Mouse (Mus musculus) midbrain, embryonic 14.5 days (tissue): ENCODE measurements around the gene Dach1. TPM values are rescaled to one million over a fixed set of nuclear protein-coding genes. Genes with fewer than 3 reads are reported as not detected.

Experiments used
- ATAC-seq: fragments of 200-750 bp; cut with Nextera tagmentation; 2 replicates; pipeline ENCODE4 v1.8.0; 2017; ENCODE audit warnings: moderate number of reproducible peaks, moderate library complexity; ENCODE audit not compliant: low FRiP score, low TSS enrichment
- DNase-seq: peaks from one replicate; pipeline ENCODE4 v3.0.0-alpha.2; 2015
- H3K27ac ChIP-seq: fragments of 300-500 bp; sonication (generic); replicated peaks from 2 replicates; pipeline ENCODE4 v1.5.1; 2014; ENCODE audit warnings: mild to moderate bottlenecking, low read depth, low read length, moderate library complexity
- H3K27me3 ChIP-seq: fragments of 300-500 bp; sonication (generic); 2 replicates; pipeline ENCODE4 v1.6.1; 2014; ENCODE audit warnings: low read length, control low read depth, mixed read lengths; ENCODE audit not compliant: control insufficient read depth, insufficient read depth
- H3K36me3 ChIP-seq: fragments of 300-500 bp; sonication (generic); 2 replicates; pipeline ENCODE4 v1.6.1; 2014; ENCODE audit warnings: low read length, control low read depth; ENCODE audit not compliant: control insufficient read depth, insufficient read depth
- H3K4me1 ChIP-seq: fragments of 300-500 bp; sonication (generic); 2 replicates; pipeline ENCODE4 v1.6.1; 2014; ENCODE audit warnings: mild to moderate bottlenecking, antibody characterized with exemption, low read length, control low read depth; ENCODE audit not compliant: control insufficient read depth, insufficient read depth
- H3K4me2 ChIP-seq: fragments of 300-500 bp; sonication (generic); 2 replicates; pipeline ENCODE4 v1.6.1; 2014; ENCODE audit warnings: mild to moderate bottlenecking, low read length, moderate library complexity
- H3K4me3 ChIP-seq: fragments of 300-500 bp; sonication (generic); replicated peaks from 2 replicates; pipeline ENCODE4 v1.5.1; 2014; ENCODE audit warnings: low read depth, low read length
- H3K9ac ChIP-seq: fragments of 300-500 bp; sonication (generic); replicated peaks from 2 replicates; pipeline ENCODE4 v1.6.1; 2014; ENCODE audit warnings: mild to moderate bottlenecking, low read length, moderate library complexity
- H3K9me3 ChIP-seq: fragments of 300-500 bp; sonication (generic); 2 replicates; pipeline ENCODE4 v1.6.1; 2016; ENCODE audit warnings: low read length, control low read depth, mixed read lengths; ENCODE audit not compliant: control insufficient read depth
- WGBS: fragments of 180-500 bp; shearing (Covaris S2); extraction: QIAGEN DNeasy Blood & Tissue Kit; methylation state at CpG from one replicate; pipeline ENCODE4 v1.1.7; 2014; 5-methylcytosine and 5-hydroxymethylcytosine counted together
- polyA plus RNA-seq: library from polyadenylated mRNA; unstranded; fragments of >200 nt; fragmentation: Nextera tagmentation; extraction: Ambion mirVana; gene quantifications from 2 replicates; pipeline ENCODE4 v1.2.1, GENCODE M21; 2014

The Dach1 gene
- polyA plus RNA-seq, 1 experiment from 2014 or later = 20.0 TPM

DNA sequence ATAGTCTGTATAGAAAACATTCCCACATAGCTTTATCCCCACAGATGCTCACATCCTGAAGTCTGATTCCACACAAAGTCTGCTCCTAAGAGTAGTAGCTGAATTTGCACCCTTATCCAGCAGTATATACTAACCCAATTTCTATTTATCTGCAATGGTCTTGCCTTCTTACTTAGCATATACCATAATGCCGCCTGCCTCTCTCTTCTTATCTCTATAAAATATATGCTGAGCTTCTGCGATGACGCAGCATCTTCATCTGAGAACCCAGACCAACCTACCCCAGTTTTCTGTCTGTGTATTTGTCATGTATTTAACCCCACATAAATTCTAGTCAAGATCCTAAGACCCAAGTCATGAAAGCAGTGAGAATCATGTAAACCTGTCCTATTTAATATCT is 272.9 kb downstream of the Dach1 start:
- over 99% methylated on average over 3 of the region's 3 CpGs for WGBS

DNA sequence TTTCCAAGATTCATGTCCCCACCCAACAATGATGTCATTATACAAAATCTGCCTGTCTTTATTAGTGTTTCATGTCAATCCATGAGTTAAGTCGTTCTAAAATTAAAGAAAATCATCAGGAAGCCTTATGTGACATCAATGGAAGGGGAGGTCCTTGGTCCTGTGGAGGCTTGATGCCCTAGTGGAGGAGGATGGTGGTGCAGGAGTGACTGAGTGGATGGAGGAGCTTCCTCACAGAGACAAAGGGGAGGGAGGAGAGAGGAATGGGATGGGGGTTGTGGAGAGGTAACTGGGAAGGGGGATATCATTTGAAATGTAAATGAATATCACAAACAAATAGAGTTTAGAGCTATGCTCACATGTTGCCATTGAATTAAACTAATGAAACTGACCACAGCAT is 287.6 kb downstream of the Dach1 start:
- no peak for ATAC-seq
- no peak overlapping the region for H3K27ac ChIP-seq
- WGBS = 51% methylated on average over 1 of the region's 1 CpGs
- DNase-seq = no peak
- no peak overlapping the region for H3K4me2 ChIP-seq
- H3K9me3 ChIP-seq = no peaks in the 10 kb centered on the region
- H3K4me1 ChIP-seq = no peaks in the 10 kb centered on the region
- H3K27me3 ChIP-seq = no peaks in the 10 kb centered on the region
- no peak overlapping the region for H3K4me3 ChIP-seq
- no peak overlapping the region for H3K9ac ChIP-seq
- H3K36me3 ChIP-seq = no peaks in the 10 kb centered on the region

More for the DNA sequence above, 272.9 kb downstream of the Dach1 start:
- no peak overlapping the region for H3K27ac ChIP-seq
- no peaks in the 10 kb centered on the region for H3K36me3 ChIP-seq
- no peak overlapping the region for H3K9ac ChIP-seq
- H3K9me3 ChIP-seq = no peaks in the 10 kb centered on the region
- H3K4me2 ChIP-seq = no peak overlapping the region
- H3K27me3 ChIP-seq = no peaks in the 10 kb centered on the region
- DNase-seq (no peak), ATAC-seq (no peak)
- H3K4me3 ChIP-seq = no peak overlapping the region
- H3K4me1 ChIP-seq = no peaks in the 10 kb centered on the region

DNA sequence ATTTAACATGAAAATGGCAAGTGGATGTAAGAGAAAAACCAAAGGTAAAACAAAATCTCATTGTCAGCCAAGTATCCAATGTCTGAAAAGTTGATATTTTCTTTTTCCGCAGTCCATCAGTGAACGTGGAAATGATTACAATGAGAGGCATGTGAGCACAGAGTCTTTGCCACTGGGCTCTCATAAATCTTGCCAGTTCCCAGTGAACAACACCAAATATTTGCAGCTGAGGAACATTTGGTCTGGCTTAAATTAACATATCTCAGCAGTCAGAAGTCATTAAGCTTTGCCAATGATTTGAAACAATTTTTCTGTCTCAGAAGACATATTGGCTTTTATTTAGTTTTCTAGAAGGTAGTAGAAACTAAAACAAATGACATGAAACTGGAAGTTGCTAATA is 298.6 kb downstream of the Dach1 start:
- Histone ChIP-seq H3K36me3 (no peaks in the 10 kb centered on the region), H3K27ac (no peak overlapping the region), H3K9ac (no peak overlapping the region), H3K4me2 (no peak overlapping the region), H3K9me3 (no peaks in the 10 kb centered on the region), H3K27me3 (no peaks in the 10 kb centered on the region), H3K4me1 (no peaks in the 10 kb centered on the region), H3K4me3 (no peak overlapping the region)
- DNase-seq (no peak), ATAC-seq (no peak)
- WGBS = 83% methylated on average over 2 of the region's 2 CpGs

DNA sequence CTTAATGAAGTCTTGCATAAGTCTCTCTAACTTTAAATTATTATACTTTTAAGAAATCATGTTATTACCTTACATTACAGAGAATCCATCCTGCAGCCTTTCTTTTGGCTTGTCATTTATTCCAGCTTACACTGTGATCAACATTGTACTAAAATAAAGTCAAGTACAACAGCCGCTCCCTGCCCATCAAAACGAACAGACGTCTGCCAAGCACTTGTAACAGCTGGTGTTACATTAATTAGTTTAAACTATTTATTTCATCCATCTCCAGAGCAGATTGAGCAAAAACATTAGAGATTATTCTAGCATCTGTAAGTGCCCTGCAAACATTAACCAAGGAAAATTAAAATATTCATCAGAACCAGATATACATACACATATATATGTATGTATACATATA is 311.2 kb downstream of the Dach1 start:
- Histone ChIP-seq H3K27ac (no peak overlapping the region), H3K4me2 (no peak overlapping the region), H3K4me1 (no peaks in the 10 kb centered on the region), H3K9me3 (no peaks in the 10 kb centered on the region), H3K9ac (no peak overlapping the region), H3K4me3 (no peak overlapping the region), H3K27me3 (no peaks in the 10 kb centered on the region), H3K36me3 (no peaks in the 10 kb centered on the region)
- DNase-seq = peak; percentile 31
- 66% methylated on average over 3 of the region's 3 CpGs for WGBS
- no peak for ATAC-seq

DNA sequence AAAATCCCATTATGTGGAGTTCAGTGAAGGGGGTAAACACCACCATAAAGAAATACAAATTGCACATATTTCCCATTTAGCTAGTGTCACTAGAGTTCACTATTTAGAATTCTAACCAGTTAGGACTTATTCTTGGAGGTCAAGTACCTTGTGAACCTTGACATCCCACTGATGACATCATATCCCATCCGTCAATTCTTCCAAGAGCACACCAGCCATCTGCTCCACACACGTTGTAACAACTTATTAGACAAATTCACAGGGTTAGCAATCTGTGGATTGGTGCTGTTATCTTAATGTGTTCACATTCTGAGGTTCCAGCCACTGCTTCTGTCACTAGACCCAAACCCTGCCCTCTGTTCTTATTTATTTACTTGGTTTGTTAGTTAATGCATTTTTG is 312.3 kb downstream of the Dach1 start:
- WGBS = 51% methylated on average over 2 of the region's 2 CpGs
- H3K4me1 ChIP-seq = no peaks in the 10 kb centered on the region
- DNase-seq = no peak

DNA sequence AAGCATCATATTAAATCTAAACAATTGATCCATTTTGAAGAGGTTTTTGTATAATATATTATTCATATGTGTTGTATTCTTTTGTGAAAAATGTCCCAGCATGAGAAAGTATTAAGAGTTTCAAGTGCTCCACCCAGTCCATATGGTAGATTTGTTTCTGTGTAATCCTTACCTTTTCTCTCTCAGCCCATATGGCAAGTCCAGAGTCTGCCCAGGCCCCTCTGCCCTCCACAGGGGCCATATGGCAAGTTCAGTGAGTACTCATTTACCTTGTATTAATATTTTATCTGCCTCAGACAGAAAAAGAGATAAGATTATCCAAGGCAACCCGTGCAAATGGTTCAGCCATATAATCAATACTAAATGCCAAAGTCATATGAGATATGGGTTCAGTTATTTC is 314.2 kb downstream of the Dach1 start:
- Histone ChIP-seq H3K4me3 (no peak overlapping the region), H3K4me2 (no peak overlapping the region), H3K27ac (no peak overlapping the region), H3K27me3 (no peaks in the 10 kb centered on the region), H3K9me3 (no peaks in the 10 kb centered on the region), H3K4me1 (no peaks in the 10 kb centered on the region), H3K9ac (no peak overlapping the region), H3K36me3 (no peaks in the 10 kb centered on the region)
- ATAC-seq = no peak
- 54% methylated on average over 1 of the region's 1 CpGs for WGBS
- DNase-seq = no peak

More for the DNA sequence above, 312.3 kb downstream of the Dach1 start:
- Histone ChIP-seq H3K4me2 (no peak overlapping the region), H3K36me3 (no peaks in the 10 kb centered on the region), H3K27ac (no peak overlapping the region), H3K9me3 (no peaks in the 10 kb centered on the region), H3K27me3 (no peaks in the 10 kb centered on the region), H3K9ac (no peak overlapping the region), H3K4me3 (no peak overlapping the region)
- ATAC-seq = no peak

DNA sequence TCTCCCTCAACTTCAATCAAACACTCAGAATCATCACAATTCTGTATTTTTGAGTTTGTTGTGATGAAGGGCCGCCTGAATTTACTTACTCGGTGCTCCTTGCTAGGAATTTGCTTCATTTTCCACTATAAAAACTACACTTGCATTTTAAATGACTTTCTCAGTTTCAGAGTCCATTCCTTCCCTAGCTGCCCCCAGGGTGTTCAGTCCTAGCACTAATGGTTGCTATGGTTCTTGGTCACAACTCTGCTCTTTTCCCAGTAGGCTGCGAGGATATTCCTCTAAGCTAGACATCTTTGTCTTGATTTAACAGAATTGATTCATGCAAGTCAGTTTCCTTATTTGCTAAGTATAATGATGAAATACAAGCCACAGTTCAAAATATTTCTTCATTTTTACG is 319.1 kb downstream of the Dach1 start:
- 58% methylated on average over 4 of the region's 4 CpGs for WGBS
- H3K4me2 ChIP-seq = no peak overlapping the region

DNA sequence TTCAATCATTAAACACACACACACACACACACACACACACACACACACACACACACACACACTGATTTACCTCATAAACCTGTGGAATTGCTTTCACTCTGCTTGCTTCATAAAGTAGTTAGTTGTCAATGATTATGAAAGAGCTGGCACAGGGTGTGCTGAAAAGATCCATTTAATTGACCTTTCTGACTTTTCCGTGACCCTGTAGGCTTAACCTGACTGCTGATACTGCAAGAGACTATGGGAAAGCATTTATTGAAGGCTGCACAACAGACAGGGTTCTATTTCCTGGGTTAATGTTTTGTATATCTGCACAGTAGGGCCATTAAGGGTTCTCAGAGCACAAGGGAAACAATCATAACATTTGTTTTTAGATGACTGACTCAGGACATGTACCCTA is 321.9 kb downstream of the Dach1 start:
- Histone ChIP-seq H3K4me3 (no peak overlapping the region), H3K27me3 (no peaks in the 10 kb centered on the region), H3K27ac (no peak overlapping the region), H3K9ac (no peak overlapping the region), H3K4me2 (no peak overlapping the region), H3K4me1 (no peaks in the 10 kb centered on the region), H3K9me3 (no peaks in the 10 kb centered on the region), H3K36me3 (no peaks in the 10 kb centered on the region)
- WGBS = 59% methylated on average over 1 of the region's 1 CpGs
- DNase-seq (no peak), ATAC-seq (no peak)

More for the DNA sequence above, 319.1 kb downstream of the Dach1 start:
- no peak overlapping the region for H3K9ac ChIP-seq
- ATAC-seq (no peak), DNase-seq (peak; percentile 40)
- H3K4me3 ChIP-seq = no peak overlapping the region
- no peaks in the 10 kb centered on the region for H3K9me3 ChIP-seq
- H3K4me1 ChIP-seq = no peaks in the 10 kb centered on the region
- H3K27ac ChIP-seq = no peak overlapping the region
- H3K36me3 ChIP-seq = no peaks in the 10 kb centered on the region
- no peaks in the 10 kb centered on the region for H3K27me3 ChIP-seq

DNA sequence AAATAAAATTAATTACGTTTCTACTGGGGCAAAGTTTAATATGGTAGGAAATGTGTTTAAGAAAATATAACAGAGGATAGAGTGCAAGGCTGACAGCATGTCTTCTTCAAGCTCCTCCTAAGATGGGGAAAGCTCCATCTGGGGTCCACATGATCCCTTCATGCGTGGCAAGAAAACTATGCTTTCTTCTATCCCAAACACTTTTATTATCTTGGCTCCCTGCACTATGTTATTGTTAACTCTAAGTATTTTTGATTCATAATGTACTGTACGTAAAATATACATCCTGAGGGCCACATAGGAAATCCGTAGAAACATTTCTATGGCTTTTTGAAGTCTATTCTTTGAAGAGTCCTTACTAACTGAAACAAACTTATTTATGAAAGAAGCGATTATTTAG is 330.3 kb downstream of the Dach1 start:
- Histone ChIP-seq H3K4me3 (no peak overlapping the region), H3K27ac (no peak overlapping the region), H3K4me2 (no peak overlapping the region), H3K9ac (no peak overlapping the region), H3K36me3 (no peaks in the 10 kb centered on the region), H3K9me3 (no peaks in the 10 kb centered on the region), H3K4me1 (no peaks in the 10 kb centered on the region), H3K27me3 (no peaks in the 10 kb centered on the region)
- ATAC-seq (no peak), DNase-seq (no peak)
- WGBS = 92% methylated on average over 5 of the region's 5 CpGs
